In genomic region chr4:40778656-40779055, GRCm38 (mm10) we compare ENCODE assay signal across 10 mouse cellular contexts. TPM values are rescaled to one million over a fixed set of nuclear protein-coding genes. Genes with fewer than 3 reads are reported as not detected.
DNase-seq lines count a peak whose midpoint lies in the region; ATAC-seq and TF ChIP-seq lines count a peak whose summit lies in the region.
"Had no signal": no experiment of that assay in that cellular context is flagged by ENCODE, and none has a peak within 500 bp of the region (broad histone marks: within the 10 kb centered on the region; RNA-seq: fewer than 3 reads in every experiment).

No protein-coding gene starts in this region.

- H3K4me2 ChIP-seq in kidney, embryonic 14.5 days (replicated peaks; ENCODE audit: low read depth, low read length), result no peak overlapping the region
- H3K4me2 ChIP-seq in hindbrain, embryonic 14.5 days (replicated peaks), result no peak overlapping the region
- H3K4me2 ChIP-seq: hindbrain, embryonic 12.5 days; neural tube, embryonic 13.5 days had no signal

- no peak for TF ChIP-seq POLR2A in kidney, adult 2 months (IDR thresholded peaks at IDR 0.05; ENCODE audit: low read depth, low read length)
- no peak for TF ChIP-seq POLR2A in thymus, adult 2 months (IDR thresholded peaks at IDR 0.05; ENCODE audit: control insufficient read depth, extremely low read depth, insufficient read depth, low read length, poor library complexity)
- TF ChIP-seq POLR2A in bone marrow, adult 2 months (IDR thresholded peaks at IDR 0.05; ENCODE audit: borderline replicate concordance, control insufficient read depth, low read depth, low read length), result no peak
- no peak for TF ChIP-seq POLR2A in small intestine, adult 2 months (IDR thresholded peaks at IDR 0.05; ENCODE audit: low read depth, low read length)

- H3K27me3 ChIP-seq in kidney, adult 2 months (replicated peaks; ENCODE audit: control insufficient read depth, insufficient read depth, low read length), result no peaks in the 10 kb centered on the region
- H3K27me3 ChIP-seq in kidney, embryonic 14.5 days (ENCODE audit: control insufficient read depth, insufficient read depth, low read length), result no peaks in the 10 kb centered on the region
- H3K27me3 ChIP-seq in thymus, adult 2 months (ENCODE audit: control insufficient read depth, insufficient read depth, low read length), result no peaks in the 10 kb centered on the region
- H3K27me3 ChIP-seq in small intestine, adult 2 months (ENCODE audit: control insufficient read depth, insufficient read depth, low read length), result no peaks in the 10 kb centered on the region
- H3K27me3 ChIP-seq in hindbrain, embryonic 14.5 days (ENCODE audit: control insufficient read depth, insufficient read depth, low read length), result no peaks in the 10 kb centered on the region
- H3K27me3 ChIP-seq: neural tube, embryonic 13.5 days had no signal

- TF ChIP-seq CTCF in kidney, adult 2 months (conservative IDR thresholded peaks at IDR 0.05; ENCODE audit: insufficient read depth, insufficient read length, low read depth, low read length), result peak; percentile 46
- TF ChIP-seq CTCF in thymus, adult 2 months (IDR thresholded peaks at IDR 0.05; ENCODE audit: borderline replicate concordance, control insufficient read depth, extremely low read depth, insufficient read depth, low read length, poor library complexity), result no peak
- TF ChIP-seq CTCF in bone marrow, adult 2 months (IDR thresholded peaks at IDR 0.05; ENCODE audit: control insufficient read depth, insufficient read depth, low read length), result peak; percentile 28; the same call in 1 of the 2 replicates
- peak; percentile 41; the same call in 1 of the 2 replicates for TF ChIP-seq CTCF in small intestine, adult 2 months (IDR thresholded peaks at IDR 0.05; ENCODE audit: extremely low read depth, insufficient read length, insufficient replicate concordance, low read depth, low read length)

- no peaks in the 10 kb centered on the region for H3K36me3 ChIP-seq in kidney, adult 2 months (ENCODE audit: control insufficient read depth, insufficient read depth, low read length)
- no peaks in the 10 kb centered on the region for H3K36me3 ChIP-seq in kidney, embryonic 14.5 days (ENCODE audit: control insufficient read depth, insufficient read depth, low read length)
- no peaks in the 10 kb centered on the region for H3K36me3 ChIP-seq in thymus, adult 2 months (ENCODE audit: control insufficient read depth, insufficient read depth, low read length)
- no peaks in the 10 kb centered on the region for H3K36me3 ChIP-seq in small intestine, adult 2 months (ENCODE audit: control insufficient read depth, insufficient read depth, low read length)
- H3K36me3 ChIP-seq in hindbrain, embryonic 14.5 days (replicated peaks; ENCODE audit: control insufficient read depth, insufficient read depth), result no peaks in the 10 kb centered on the region
- H3K36me3 ChIP-seq: hindbrain, embryonic 12.5 days; neural tube, embryonic 13.5 days had no signal

- no peak overlapping the region for H3K4me3 ChIP-seq in kidney, adult 2 months (ENCODE audit: insufficient read depth, low read depth, low read length)
- H3K4me3 ChIP-seq in kidney, embryonic 14.5 days (ENCODE audit: low read length), result no peak overlapping the region
- no peak overlapping the region for H3K4me3 ChIP-seq in thymus, adult 2 months (ENCODE audit: control insufficient read depth, insufficient read depth, low read length)
- H3K4me3 ChIP-seq in bone marrow, adult 2 months (replicated peaks; ENCODE audit: control insufficient read depth, low read depth, low read length), result no peak overlapping the region
- H3K4me3 ChIP-seq in small intestine, adult 2 months (ENCODE audit: low read depth, low read length), result no peak overlapping the region
- no peak overlapping the region for H3K4me3 ChIP-seq in hindbrain, embryonic 14.5 days (replicated peaks; ENCODE audit: low read length)
- H3K4me3 ChIP-seq: hindbrain, embryonic 12.5 days; neural tube, embryonic 13.5 days had no signal

- WGBS in kidney, adult 2 months, result 74% methylated on average over 6 of the region's 6 CpGs
- 81% methylated on average over 6 of the region's 6 CpGs for WGBS in kidney, embryonic 14.5 days
- 63% methylated on average over 6 of the region's 6 CpGs for WGBS in thymus, adult 2 months
- WGBS in bone marrow, adult 2 months, result 52% methylated on average over 6 of the region's 6 CpGs
- WGBS in small intestine, adult 2 months, result 66% methylated on average over 6 of the region's 6 CpGs
- 83% methylated on average over 6 of the region's 6 CpGs for WGBS in hindbrain, embryonic 14.5 days

- no peak overlapping the region for H3K27ac ChIP-seq in kidney, adult 2 months (ENCODE audit: insufficient read depth, low read depth, low read length)
- no peak overlapping the region for H3K27ac ChIP-seq in kidney, embryonic 14.5 days (ENCODE audit: low read depth, low read length)
- H3K27ac ChIP-seq in thymus, adult 2 months (ENCODE audit: control insufficient read depth, insufficient read depth, low read length), result no peak overlapping the region
- no peak overlapping the region for H3K27ac ChIP-seq in bone marrow, adult 2 months (ENCODE audit: control insufficient read depth, insufficient read depth, low read depth, low read length, poor library complexity)
- no peak overlapping the region for H3K27ac ChIP-seq in small intestine, adult 2 months (ENCODE audit: insufficient read depth, low read depth, low read length)
- H3K27ac ChIP-seq in hindbrain, embryonic 14.5 days, result no peak overlapping the region
- H3K27ac ChIP-seq: hindbrain, embryonic 12.5 days; neural tube, embryonic 13.5 days had no signal

- peak; percentile 50 for DNase-seq in kidney, adult 2 months
- peak; percentile 20 for DNase-seq in thymus, adult 2 months
- no peak for DNase-seq in thymus, postnatal 25 days
- DNase-seq in hindbrain, embryonic 14.5 days (ENCODE audit: low spot score), result no peak
- DNase-seq: heart, adult 11 months had no signal

- H3K9ac ChIP-seq in kidney, embryonic 14.5 days (ENCODE audit: low read depth, low read length), result no peak overlapping the region
- no peak overlapping the region for H3K9ac ChIP-seq in hindbrain, embryonic 14.5 days
- H3K9ac ChIP-seq: hindbrain, embryonic 12.5 days; neural tube, embryonic 13.5 days had no signal

- no peak for ATAC-seq in kidney, embryonic 14.5 days (ENCODE audit: low FRiP score, low TSS enrichment)
- ATAC-seq in hindbrain, embryonic 14.5 days (ENCODE audit: low FRiP score), result no peak

- no peaks in the 10 kb centered on the region for H3K9me3 ChIP-seq in kidney, embryonic 14.5 days (ENCODE audit: control insufficient read depth, low read length)
- no peaks in the 10 kb centered on the region for H3K9me3 ChIP-seq in hindbrain, embryonic 14.5 days (ENCODE audit: control insufficient read depth, low read length)
- H3K9me3 ChIP-seq: hindbrain, embryonic 12.5 days; neural tube, embryonic 13.5 days had no signal

- peaks cover 8% of the 10 kb centered on the region for H3K4me1 ChIP-seq in kidney, adult 2 months (ENCODE audit: control insufficient read depth, insufficient read depth, low read length)
- peaks cover 31% of the 10 kb centered on the region for H3K4me1 ChIP-seq in kidney, embryonic 14.5 days (ENCODE audit: control insufficient read depth, insufficient read depth, low read length)
- H3K4me1 ChIP-seq in thymus, adult 2 months (replicated peaks; ENCODE audit: control insufficient read depth, insufficient read depth, low read length), result peaks cover 38% of the 10 kb centered on the region
- peaks cover 10% of the 10 kb centered on the region for H3K4me1 ChIP-seq in bone marrow, adult 2 months (ENCODE audit: control insufficient read depth, insufficient read depth, low read length)
- peaks cover 17% of the 10 kb centered on the region for H3K4me1 ChIP-seq in small intestine, adult 2 months (ENCODE audit: control insufficient read depth, insufficient read depth, insufficient read length, low read length)
- peaks cover 4% of the 10 kb centered on the region; the same call in 1 of the 2 replicates for H3K4me1 ChIP-seq in hindbrain, embryonic 14.5 days (replicated peaks; ENCODE audit: control insufficient read depth, insufficient read depth, low read length)

RNA-seq across cellular contexts. Expression of gene Smu1, which starts 20.9 kb away (rescaled TPM):
- polyA plus RNA-seq in kidney, adult 2 months (2012; rRNA removed), result 21.2 and 30.1 TPM in 2 replicates
- polyA plus RNA-seq in kidney, embryonic 14.5 days (2014; fragmentation: Nextera tagmentation; extraction: Ambion mirVana), result 147 and 171 TPM in 2 replicates
- 34.9 and 36.7 TPM in 2 replicates for polyA plus RNA-seq in thymus, adult 2 months (2012; rRNA removed)
- polyA plus RNA-seq in bone marrow, adult 2 months (2011; ENCODE audit: insufficient read depth, insufficient read length, low replicate concordance, missing spikeins), result 24.4 and 41.9 TPM in 2 replicates
- 5.6 and 9.6 TPM in 2 replicates for polyA plus RNA-seq in small intestine, adult 2 months (2012; rRNA removed)
- polyA plus RNA-seq in hindbrain, embryonic 14.5 days (2014; fragmentation: Nextera tagmentation; extraction: Ambion mirVana), result 120 and 122 TPM in 2 replicates

RNA-seq across cellular contexts. Expression of gene Dnaja1, which starts 56.7 kb away (rescaled TPM):
- 11.8 and 23.1 TPM in 2 replicates for polyA plus RNA-seq in kidney, adult 2 months (2012; rRNA removed)
- 497 and 506 TPM in 2 replicates for polyA plus RNA-seq in kidney, embryonic 14.5 days (2014; fragmentation: Nextera tagmentation; extraction: Ambion mirVana)
- polyA plus RNA-seq in thymus, adult 2 months (2012; rRNA removed), result 11.5 and 13.4 TPM in 2 replicates
- polyA plus RNA-seq in bone marrow, adult 2 months (2011; ENCODE audit: insufficient read depth, insufficient read length, low replicate concordance, missing spikeins), result 60.8 and 84.2 TPM in 2 replicates
- polyA plus RNA-seq in small intestine, adult 2 months (2012; rRNA removed), result 0.66 and 1.6 TPM in 2 replicates
- 635 and 648 TPM in 2 replicates for polyA plus RNA-seq in hindbrain, embryonic 14.5 days (2014; fragmentation: Nextera tagmentation; extraction: Ambion mirVana)

Comparison
In these comparisons a context has a peak if more than half of its experiments do, and no peak if none do; other contexts are left out.
1. DNase-seq: peak in kidney, adult 2 months (single experiment) and thymus, adult 2 months (single experiment); none in thymus, postnatal 25 days (single experiment) and hindbrain, embryonic 14.5 days (single experiment).